18 mouse cellular contexts compared by ENCODE assay signal in genomic region chr5:137850313-137850712, GRCm38 (mm10). TPM values are rescaled to one million over a fixed set of nuclear protein-coding genes. Genes with fewer than 3 reads are reported as not detected.
"Had no signal": no experiment of that assay in that cellular context is flagged by ENCODE, and none has a peak within 500 bp of the region (broad histone marks: within the 10 kb centered on the region; RNA-seq: fewer than 3 reads in every experiment).

No protein-coding gene starts in this region.

RNA-seq across cellular contexts. Expression of gene Pilrb1, which starts 7.6 kb away (rescaled TPM):
- total RNA-seq: forebrain, postnatal 0 days; gastrocnemius, postnatal 14 days; gastrocnemius, postnatal 36 days had no signal
- polyA plus RNA-seq: cerebellum, adult 2 months; cortical plate, adult 2 months; embryonic facial prominence, embryonic 11.5 days; embryonic facial prominence, embryonic 13.5 days; erythroblast, embryonic 14.5 days; forebrain, embryonic 10.5 days; forebrain, embryonic 11.5 days; forebrain, embryonic 12.5 days; forebrain, embryonic 13.5 days; forebrain, embryonic 14.5 days; forebrain, embryonic 15.5 days; forebrain, embryonic 16.5 days; forebrain, postnatal 0 days had no signal

RNA-seq across cellular contexts. Expression of gene Pilra, which starts 14.2 kb away (rescaled TPM):
- polyA plus RNA-seq: erythroblast, embryonic 14.5 days; forebrain, embryonic 16.5 days had no signal

RNA-seq across cellular contexts. Expression of gene Pilrb2, which starts 21.3 kb away (rescaled TPM):
- total RNA-seq: forebrain, postnatal 0 days; gastrocnemius, adult 18-20 months; gastrocnemius, adult 8-10 months had no signal
- polyA plus RNA-seq: embryonic facial prominence, embryonic 10.5 days; embryonic facial prominence, embryonic 11.5 days; embryonic facial prominence, embryonic 13.5 days; erythroblast, embryonic 14.5 days; forebrain, embryonic 10.5 days; forebrain, embryonic 11.5 days; forebrain, embryonic 12.5 days; forebrain, embryonic 13.5 days; forebrain, embryonic 14.5 days; forebrain, embryonic 15.5 days; forebrain, embryonic 16.5 days; forebrain, postnatal 0 days had no signal
